Mouse (Mus musculus): ENCODE data around the gene Mthfd1l.

Gene Mthfd1l

DNA sequence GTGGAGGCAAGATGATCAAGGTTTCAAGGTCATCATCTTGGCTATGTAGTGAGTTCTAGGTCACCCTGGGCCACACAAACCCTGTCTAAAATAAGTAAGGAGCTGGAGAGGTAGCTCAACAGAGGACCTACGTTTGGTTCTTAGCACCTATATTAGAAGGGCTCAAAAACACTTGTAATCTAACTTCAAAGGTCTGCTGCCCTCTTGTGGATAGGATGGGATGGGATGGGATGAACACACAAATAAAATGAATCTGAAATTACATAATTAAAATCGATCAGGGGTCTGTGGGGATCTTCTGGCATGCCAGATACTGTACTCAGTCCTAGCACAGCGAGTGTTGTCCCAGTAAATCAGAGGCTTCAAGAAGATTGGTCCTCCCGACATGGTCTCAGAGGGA, 178.2 kb downstream of the Mthfd1l start:
- DNase-seq (ENCODE audit: low read depth in 2 of 2, low spot score in 2 of 2) = peak in 1 of 2 experiments; percentile 3

DNA sequence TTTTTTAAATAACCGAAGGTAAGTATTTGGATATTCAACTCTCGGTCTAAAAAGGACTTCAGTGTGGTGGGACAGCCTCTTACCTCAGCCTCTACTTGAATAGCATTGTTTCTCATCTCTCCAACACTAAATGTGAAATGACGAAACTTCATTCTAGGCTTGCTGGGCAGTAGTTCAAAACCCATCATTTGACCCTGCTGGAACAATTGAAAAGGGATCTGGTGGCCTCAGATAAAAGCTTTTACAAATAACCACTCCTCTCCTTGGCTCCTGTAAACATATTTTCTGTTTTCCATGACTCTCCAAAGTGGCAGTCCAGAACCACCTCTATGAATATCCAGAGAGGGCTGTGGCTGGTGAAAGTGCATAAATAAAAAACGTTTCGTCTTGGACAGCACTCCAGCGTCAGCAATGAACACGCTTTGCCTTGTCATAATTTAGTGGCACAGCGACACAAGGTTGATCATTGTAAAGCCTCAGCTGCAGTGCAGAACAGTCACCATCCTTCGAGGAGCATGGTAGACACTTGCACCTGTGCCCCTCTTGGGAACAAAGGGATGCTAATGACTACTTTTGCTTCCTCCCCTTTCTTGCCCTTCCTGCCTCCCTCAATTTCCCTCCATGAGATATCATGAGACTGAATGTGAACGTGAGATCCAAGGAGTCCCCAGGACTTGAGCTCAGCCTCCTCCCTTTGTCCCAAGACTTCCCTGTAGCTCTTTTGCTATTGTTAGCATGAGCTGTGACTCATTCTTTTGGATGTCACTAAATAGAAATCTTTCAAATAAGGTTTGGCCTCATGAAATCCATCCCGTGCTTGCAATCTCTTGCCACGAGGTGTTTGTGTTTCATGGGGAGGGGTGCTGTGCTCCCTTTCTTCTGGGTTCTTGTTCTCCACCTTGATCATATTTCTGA, 179.2 kb downstream of the Mthfd1l start:
- DNase-seq (ENCODE audit: low read depth in 2 of 2, low spot score in 2 of 2) = no peak

DNA sequence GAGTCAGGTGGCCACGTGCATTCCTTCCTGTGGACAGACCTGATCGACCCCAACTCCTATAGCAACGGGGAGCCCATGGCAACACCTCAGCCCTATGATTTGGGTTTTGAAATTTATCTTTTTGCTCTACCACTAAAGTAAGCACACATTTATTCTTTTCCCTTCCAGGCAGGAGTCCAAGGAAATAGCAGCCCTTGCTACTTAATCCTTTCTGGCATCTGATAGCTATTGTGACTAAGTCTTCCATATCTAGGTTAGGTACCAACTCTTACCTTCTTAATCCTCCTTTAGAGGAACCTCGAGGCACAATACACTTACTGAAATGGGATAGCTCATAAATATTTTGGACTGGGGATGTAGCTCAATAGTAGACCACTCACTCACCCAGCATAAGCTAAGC, 180.1 kb downstream of the Mthfd1l start:
- no peak for DNase-seq (ENCODE audit: low read depth in 2 of 2, low spot score in 2 of 2)

DNA sequence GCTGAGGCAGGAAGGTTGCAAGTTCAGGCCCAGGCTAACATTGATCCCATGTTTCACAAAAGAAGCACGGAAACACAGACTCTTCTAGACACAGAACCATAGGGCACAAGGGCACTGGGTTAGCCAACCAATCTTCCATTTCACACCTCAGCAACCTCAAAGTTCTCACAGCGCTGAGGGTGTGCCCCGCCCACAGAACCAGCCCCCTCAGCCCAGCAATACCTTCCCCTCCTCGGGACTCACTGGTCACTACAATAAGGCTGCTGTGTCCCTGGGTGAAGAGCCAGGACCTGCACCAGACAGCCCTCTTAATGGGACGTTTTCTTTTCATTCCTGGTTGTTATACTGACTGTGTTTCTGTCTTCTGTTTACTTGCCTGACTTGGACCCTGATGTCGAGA, 181.1 kb downstream of the Mthfd1l start:
- no peak for DNase-seq (ENCODE audit: low read depth in 2 of 2, low spot score in 2 of 2)

DNA sequence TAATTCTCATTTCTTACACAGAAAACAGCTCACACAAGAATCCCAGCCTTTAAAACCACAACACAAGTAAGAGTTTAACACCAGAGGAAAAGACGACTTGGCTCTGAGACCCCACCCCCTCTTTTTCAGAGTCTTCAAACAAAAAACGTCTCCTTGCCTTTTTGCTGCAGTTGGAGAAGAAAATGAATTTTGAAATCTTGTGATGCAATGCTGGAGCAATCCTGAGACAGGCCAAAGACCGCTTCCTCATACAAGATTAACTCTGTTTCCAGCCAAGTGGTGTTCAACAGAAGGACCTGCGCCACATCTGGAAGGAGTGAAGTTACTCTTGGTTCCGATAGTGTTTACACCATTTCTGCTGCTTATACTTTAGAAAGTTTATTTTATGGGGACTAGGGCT, 182.6 kb downstream of the Mthfd1l start:
- DNase-seq (ENCODE audit: low read depth in 2 of 2, low spot score in 2 of 2) = no peak

DNA sequence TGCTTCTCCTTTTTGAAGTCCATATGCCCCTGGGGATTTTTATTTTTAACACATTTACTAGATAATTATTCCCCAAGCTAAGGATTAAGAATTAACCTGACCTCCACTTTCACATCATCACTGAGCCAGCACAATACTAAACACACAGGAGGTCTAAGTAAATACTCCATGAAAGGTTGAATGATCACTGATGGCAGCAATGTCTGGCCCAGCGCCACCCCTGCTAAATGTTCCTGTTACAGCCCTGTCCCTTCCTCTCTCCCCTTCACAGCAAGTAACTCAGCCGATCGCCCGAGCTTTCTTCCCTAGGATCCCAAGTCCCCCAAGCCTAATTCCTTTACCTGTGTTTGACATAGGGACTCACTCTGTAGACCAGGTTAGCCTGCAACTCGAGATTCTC, 185.6 kb downstream of the Mthfd1l start:
- no peak for DNase-seq (ENCODE audit: low read depth in 2 of 2, low spot score in 2 of 2)

DNA sequence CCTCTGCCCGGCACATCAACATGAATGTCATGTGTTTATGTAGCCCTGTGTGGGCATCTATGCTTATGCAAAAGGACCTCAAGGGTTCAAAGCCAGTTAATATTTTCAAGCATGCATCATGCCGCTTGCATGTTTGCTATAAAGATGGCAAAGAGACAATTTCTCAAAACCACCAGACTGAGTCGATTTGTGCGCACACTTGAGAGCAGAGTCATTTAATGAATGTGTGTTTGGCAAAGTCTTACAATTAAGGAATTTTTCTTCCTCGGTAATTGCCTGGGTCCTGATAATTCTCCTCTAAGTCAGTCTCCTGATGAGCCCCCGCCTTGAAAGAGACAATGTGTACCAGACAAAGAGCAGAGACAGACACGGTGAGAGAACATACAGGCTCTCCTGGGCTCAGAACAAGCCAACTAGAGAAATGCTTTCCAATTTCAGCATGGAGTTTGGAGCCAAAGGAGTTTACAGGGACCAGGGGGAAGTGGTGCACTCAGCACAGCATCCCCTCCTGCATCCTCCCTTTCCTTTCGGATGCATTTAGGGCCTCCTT, 186.7 kb downstream of the Mthfd1l start:
- no peak for DNase-seq (ENCODE audit: low read depth in 2 of 2, low spot score in 2 of 2)

DNA sequence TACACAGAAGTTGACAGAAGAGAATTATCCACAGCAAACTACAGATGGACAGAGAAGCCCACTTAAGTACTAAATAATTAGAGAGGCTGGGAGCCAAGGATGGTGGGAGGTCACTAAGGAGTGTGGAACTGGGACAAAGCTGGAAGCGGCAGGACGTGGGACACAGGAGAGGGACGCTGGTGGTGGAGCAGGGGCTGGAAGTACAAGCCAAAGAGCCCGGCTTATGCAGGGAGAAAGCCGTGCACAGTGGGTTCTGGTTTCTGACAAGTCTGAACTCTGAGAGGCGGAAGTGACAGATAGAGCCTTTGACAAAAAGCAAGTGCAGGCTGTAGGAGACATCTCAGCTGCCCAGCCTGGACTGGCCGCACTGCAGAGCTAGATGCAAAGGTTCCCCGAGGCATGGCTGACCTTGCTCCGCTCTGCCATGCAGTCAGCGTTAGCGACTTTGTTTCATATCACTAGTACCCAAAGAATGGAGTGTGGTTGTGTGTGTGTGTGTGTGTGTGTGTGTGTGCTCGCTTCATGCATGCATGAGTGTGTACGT, 187.4 kb downstream of the Mthfd1l start:
- no peak for DNase-seq (ENCODE audit: low read depth in 2 of 2, low spot score in 2 of 2)

DNA sequence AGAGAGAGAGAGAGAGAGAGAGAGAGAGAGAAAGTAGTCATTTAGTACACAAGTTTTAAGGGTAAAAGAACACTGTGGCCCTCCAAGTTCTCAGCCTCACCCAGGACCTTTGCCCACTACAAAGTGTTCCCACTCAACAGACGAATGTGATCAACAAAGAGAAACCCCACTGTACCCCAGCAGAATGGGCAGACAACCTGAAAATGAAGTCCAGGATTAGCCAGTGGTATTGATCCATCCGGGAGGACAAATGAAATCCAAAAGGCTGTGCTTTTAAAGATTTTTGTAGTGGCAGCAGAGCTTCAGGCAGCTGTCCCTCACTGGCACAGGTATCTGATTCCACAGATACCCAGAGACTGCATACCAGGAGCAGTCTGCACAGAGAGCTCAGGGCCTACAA, 189.1 kb downstream of the Mthfd1l start:
- DNase-seq (ENCODE audit: low read depth in 2 of 2, low spot score in 2 of 2) = no peak

DNA sequence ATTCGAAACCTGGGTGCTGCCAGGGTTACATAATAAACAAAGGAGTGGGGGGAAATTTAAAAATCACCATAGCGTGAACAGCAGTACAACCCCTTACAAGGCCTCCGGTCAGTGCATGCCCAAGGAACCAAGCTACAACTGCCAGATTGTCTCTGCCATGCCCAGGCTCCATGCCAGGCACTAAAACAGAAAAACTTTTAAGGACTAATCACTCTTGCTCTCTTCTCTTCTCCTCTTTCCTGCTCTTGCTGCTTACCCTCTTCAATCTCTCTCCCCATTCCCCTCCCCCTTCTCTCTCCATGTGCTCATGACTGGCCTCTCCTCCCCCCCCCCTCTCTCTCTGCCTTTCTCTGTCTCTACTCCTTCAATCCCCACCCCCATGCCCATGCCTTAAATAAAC, 190.1 kb downstream of the Mthfd1l start:
- DNase-seq (ENCODE audit: low read depth in 2 of 2, low spot score in 2 of 2) = no peak

DNA sequence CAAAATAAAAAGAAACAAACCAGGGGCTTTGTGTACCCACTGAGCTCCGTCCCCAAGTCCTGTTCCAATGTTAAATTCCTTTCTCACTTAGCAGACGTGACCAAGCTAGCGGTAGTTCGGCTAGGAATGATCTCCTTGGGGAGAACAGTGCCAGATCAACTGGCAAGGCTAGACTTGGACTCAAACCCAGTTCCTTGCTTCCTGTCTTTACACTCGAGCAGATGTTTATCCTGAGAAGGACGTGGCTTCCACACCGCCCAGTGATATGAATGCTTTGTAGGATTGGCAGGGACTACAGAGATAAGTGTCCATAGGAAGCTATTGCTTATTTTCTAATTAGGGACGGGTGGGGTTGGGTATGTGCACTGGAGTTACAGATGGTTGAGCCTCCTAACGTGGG, 191.8 kb downstream of the Mthfd1l start:
- DNase-seq (ENCODE audit: low read depth in 2 of 2, low spot score in 2 of 2) = no peak

DNA sequence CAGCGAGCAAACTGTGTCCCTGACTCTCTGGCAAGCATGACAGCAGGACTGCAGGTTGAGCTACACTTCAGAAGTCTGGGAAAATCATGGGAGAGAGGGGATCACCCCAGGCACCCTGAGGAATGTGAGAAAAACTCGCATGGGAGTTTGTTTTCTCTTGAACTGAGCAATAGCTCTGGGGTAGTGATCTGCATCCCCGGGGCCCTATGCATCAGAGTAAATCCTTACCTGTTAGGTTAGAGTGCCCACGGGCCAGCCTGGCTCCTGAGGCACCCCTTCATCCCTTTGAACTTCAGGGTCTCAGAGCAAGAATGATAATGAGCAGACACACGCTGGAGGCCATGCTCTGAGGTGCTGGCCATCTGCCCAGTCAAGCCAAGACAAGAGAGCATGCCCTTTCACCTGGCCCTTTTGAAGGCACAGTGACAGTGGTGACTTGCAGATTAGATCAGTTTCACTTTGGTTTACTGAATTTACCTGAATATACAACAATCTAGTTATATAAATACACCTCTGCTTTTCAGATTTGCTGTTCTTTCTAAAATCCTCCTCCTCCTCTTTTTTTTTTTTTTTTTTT, 195.4 kb downstream of the Mthfd1l start:
- no peak for DNase-seq (ENCODE audit: low read depth in 2 of 2, low spot score in 2 of 2)

DNA sequence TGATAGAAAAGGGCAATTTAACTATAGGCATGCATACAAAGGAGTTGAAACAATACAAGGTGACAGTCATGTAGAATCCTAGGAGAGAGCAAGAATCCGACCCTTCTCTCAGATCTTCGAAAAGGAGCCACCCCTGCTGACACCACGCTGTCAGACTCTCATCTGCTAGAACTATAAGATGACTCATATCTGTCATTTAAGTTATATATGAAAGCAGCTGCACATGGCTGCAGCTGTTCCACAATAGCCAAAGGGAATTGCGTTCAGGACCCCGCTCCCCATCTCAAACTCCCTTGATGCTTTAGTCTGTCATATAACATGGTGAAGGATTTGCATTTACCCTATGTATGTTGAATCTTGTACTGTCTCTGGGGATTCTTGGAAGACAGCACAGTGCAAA, 201.3 kb downstream of the Mthfd1l start:
- DNase-seq (ENCODE audit: low read depth in 2 of 2, low spot score in 2 of 2) = no peak

DNA sequence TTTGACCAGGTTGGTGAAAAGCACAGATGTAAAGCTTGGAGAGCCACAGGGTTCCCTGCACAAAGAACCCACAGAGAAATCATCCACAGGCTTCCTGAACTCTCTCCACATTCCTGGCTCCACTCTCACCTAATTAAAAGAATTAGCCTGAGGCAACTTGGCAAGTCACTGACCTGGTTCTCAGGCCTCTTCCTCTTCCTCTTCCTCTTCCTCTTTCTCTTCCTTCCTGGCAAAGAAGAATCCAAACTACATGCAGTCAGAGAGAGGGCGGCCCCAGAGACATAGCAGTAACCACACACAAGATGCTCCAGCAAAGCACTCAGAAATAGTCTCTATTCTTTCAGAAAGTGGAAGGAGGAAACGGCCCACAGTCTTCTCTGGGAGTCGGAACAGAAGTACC, 201.8 kb downstream of the Mthfd1l start:
- no peak for DNase-seq (ENCODE audit: low read depth in 2 of 2, low spot score in 2 of 2)

DNA sequence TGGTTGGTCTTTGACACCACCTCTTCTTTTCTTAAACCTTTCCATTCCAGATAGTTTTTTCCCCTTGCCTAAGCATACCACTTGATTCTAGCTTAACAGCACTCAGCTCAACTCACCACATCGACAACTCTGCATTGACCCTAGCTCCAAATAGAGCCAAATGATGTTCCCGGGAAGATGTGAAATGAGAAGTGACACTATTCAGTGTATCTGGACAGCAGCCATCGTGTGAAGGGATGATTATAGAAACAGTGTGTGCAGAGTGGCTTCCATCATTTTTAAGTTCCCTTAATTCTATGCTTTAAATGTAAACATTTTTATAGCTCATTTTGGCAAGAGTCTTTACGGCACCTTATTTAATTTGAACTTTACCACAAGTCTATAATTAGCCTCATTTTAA, 204.4 kb downstream of the Mthfd1l start:
- no peak for DNase-seq (ENCODE audit: low read depth in 2 of 2, low spot score in 2 of 2)

DNA sequence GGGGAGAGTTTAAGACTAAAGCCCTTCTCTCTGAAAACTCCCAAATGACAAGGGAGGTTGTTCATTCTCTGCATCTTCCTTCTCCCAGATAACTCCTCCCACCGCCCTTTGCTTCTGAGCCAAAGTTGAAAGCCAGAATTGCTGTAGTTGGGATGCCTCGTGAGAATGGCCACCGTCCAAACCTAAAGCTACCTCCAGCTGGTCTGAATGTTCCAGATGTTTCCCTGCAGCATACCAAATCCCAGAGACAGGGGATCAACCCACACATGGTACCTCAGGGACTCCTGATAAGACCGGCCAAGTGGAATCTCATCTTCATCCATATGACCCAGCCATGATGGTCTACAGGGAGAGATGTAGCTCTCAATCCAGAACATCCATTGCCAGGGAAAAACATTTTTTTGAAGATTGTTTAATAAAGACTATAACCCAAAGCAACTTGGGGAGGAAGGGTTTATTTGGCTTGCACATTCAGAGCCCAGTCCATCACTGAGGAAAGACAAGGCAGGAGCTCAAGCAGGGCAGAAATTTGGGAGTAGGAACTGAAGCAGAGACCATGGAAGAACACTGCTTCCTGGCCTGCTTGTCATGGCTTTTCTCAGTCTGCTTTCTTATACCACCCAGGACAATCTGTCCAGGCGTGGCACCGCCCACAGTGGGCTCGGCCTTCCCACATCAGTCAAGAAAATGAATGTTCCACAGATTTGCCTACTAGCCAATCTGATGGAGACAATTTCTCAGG, 206.3 kb downstream of the Mthfd1l start:
- DNase-seq (ENCODE audit: low read depth in 2 of 2, low spot score in 2 of 2) = no peak

DNA sequence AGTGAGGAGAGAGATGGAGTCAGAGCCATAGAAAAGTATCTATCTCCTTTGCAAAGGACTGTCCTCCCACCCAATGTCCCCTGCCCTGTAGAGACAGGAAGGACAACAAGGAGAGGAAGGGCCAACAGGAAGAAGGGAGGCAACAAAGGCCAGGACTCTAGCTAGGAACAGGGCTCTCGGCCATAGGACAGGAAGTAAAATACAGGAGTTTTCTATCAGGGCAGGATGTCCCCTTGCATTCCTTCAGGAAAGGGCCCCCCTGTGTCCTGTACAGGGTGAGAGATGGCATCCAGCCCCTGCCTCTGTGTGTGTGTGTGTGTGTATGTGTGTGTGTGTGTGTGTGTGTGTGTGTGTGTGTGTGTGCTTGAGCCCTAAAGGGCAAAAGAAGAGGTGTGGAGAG, 209.0 kb downstream of the Mthfd1l start:
- no peak for DNase-seq (ENCODE audit: low read depth in 2 of 2, low spot score in 2 of 2)

DNA sequence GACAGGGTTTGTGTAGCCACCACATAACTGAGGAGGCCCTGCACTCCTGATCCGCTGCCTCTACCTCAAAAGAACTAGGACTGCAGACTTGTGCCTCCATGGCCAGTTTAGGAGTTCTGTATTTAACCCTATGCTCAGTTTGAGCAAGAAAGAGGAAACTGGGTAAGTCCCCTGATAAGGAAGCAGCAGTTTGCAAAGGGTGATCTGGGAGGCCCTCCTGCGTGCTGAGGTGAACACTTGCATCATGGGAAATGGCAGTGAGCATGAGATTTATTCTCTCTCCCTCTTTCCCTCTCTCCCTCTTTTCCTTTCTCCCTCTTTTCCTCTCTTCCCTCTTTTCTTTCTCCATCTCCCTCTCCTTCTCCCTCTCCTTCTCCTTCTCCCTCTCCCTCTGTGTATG, 209.5 kb downstream of the Mthfd1l start:
- DNase-seq (ENCODE audit: low read depth in 2 of 2, low spot score in 2 of 2) = no peak

DNA sequence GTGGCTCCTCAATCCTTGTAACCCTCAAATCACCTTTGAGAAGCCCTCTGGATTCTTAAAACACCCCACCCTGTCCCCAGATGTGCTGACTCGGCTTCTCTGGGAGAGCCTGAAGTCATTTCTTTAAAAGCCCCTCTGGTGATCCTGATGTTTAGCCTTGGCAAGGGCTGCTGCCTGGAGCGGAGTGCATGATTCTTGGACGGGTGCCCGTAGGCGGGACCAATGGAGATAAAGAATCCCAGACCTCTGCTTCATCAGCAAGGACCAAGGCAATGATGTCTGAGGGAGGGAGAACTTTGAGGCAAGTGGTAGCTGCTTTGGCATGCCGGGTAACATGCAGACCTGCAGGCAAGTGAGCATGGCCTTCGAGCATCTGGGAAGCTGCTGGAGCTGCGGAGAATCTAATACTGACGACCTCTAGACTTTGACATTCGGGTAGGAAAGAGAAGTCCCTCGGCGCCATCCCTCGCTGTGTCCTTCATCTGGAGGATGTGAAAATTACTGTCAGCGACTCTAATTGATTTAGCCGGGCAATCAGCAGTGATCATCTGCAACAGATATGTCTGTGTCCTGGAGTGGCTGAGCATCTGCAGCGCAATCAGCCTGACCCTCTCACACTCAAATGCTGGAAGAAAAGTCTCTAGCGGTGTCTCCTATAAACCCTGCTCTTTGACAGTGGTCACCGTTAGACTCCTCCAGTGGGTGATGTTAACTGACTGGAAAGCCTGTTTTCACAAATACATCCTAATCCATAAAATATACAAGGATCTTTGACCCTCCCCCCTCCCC, 215.9 kb downstream of the Mthfd1l start:
- DNase-seq (ENCODE audit: low read depth in 2 of 2, low spot score in 2 of 2) = no peak

DNA sequence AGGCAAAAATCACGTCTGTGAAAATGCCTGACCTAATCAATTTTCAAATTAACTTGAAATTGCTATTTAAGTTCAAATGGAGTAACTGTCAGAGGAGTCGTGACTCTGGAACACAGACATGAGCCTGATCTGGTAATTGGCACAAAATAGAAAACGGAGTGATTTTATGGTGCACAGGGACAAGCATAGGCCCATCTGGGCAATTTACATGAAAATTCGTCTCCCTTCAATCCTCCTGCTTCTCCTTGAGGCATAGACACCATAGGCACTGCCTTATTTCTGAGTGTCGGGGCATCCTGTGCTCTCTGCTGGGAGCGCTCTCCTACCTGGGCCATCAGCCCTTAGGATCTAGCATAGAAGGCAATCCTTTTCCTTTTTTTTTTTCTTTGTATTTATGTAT, 216.5 kb downstream of the Mthfd1l start:
- no peak for DNase-seq (ENCODE audit: low read depth in 2 of 2, low spot score in 2 of 2)

DNA sequence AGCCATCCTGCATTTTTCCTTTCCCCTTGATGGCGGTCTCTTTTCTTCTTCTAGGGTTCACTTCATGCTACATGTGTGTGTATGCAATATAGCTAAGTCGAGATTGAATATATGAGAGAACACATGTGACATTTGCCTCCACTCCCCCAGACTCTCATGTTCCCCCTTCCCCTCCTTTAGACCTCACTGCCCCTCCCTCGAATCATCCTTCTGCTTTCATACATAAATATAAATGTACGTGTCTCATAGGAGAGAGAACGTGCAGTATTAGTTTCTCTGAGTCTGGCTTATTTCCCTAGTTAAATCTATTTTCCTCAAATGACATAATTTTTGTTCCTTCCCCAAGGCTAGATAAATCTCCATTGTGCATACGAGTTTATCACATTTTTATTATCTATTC, 226.1 kb downstream of the Mthfd1l start:
- DNase-seq (ENCODE audit: low read depth in 2 of 2, low spot score in 2 of 2) = no peak

Measured in CD8-positive naive resting alpha-beta T cell, adult 2 months (primary cell).